Mouse (Mus musculus) kidney, postnatal 25 days (tissue): Measurements from ENCODE around the gene Pdcd5.
A peak's percentile ranks its signal among the peaks of the same experiment; 100 is the strongest.

ENCODE experiments used
- DNase-seq, 2 experiments: peaks; one replicate each; pipeline ENCODE4 v3.0.0; 2021; ENCODE audit warnings: mixed read lengths in 2 of 2

Gene Pdcd5

DNA sequence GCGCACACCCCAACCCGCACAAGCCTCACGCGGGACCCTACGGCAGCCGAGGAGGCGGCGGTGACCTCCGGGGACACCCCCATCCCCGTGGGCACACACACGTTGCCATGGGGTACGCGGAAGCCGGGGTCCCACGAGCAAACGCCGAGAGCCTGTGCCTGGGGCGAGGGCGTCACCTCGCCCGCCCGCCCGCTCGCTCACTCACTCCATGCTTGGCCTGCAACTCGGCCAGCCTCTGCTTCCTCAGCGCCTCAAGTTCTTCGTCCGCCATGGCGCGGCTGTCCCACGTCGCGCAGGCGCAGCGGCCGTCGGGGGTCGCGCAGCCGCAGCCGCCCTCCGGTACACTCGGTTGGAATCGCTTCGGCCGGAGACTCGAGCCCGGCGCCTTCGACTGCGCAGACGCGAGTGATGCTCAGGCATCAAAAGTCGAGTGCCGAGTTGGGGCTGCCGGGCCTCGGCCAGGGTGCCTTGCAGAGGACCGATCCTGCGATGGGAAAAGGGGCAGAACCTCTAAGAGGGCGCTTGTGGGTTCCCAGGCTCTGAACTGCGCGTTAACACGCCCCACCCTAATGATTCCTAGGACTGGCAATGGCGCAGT, at the start of gene Pdcd5:
Pdcd5 (minus strand) TSS at position 421 of the 598 bp plus-strand sequence.
- DNase-seq: peak; percentile 97

DNA sequence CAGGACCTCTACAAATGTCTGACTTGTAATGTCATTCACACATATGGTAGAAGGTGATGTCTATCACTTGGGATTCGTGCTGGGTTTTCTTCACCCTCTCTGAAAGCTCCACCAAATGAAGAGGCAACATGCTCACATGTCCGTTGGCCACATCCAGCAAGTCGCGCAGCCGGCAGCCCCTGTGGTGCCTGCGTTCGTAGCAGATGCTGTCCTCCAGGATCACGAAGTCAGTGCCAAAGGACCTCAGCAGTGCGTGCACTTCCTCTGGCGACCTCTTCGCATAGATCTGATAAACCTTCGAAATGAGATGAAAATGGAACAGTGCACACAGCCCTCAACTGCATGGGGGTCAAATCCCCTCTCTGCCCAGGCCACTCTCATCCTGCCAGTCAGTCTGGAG, 45.3 kb upstream of the Pdcd5 start:
- no peak for DNase-seq

DNA sequence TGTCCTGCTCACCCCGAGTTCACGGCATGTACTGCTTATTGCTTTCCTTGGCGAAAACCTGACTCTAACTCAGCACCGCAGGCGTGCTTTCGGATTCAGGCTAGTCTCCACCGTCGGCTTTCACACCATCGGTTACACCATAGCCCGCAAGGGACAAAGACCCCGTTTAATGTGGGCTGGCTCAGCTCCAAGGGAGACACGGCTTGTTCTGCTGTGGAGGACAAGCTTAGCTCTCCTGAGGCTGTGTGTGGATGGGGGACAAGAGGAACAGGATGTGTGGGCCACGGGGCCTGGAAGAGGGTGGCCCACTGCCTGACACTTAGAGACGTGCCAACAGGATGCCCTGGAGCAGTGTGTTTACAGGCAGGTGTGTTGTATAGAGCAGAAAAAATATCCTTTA, 44.8 kb upstream of the Pdcd5 start:
- no peak for DNase-seq

DNA sequence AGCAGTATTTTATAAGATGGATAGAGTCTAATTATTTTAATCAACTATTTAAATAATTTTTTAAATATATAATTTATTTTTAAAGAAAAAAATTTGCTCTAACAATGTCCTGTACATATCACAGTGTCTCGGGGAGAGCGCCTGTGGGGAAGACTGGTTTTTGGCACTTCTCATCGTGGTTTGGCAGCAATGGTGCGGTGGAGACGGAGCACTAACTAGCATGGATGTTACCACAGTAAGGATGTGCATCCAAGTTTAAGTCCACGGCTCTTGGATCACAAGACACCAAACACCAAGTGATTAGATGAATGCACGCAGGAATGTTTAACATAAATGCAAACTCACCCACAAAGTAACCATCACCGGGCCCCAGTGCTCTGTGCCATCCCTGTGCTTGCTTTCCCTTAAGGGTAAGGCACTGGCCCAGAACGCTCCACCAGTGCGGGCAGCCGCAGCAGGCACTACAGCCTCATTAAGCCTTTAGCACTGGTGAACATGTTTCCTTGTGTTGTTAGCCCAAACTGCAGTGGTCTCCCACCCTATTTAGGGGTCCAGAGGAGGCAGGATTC, 41.5 kb upstream of the Pdcd5 start:
- no peak for DNase-seq

DNA sequence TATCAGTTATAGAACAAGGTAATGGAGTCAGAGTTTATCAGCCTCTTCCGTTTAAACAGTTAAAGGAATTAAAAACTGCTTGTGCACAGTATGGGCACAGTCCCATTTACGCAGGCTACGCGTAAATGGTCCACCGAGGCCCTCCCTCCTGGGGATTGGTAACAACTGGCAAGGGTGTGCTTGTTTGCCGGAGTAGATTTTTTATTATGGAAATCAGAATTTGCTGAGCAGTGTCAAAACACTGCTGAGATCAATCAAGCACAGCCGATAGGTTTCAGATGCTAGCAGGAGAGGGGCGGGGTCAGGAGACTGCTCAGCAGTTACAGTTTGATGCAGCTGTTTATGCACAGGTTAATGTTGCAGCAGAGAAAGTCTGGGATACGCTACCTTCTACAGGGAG, 41.0 kb upstream of the Pdcd5 start:
- no peak for DNase-seq

DNA sequence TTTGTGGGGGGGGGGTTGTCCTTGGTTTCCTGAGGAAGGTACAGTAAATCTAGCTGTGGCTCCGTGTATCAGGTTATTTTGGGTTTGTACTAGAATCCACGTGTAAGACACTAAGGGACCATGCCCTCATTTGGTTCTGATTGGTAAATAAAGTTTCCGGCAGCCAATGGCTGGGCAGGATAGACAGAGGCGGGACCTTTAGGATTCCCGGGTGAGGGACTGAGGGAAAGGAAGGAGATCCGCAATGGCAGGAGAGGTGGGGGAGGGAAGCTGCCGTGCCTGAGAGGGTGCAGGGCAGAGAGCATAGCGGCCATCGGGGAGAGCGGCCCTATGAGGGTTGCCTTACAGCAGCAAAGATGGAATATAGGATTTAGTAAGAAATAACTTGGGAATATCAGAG, 39.9 kb upstream of the Pdcd5 start:
- DNase-seq: peak; percentile 53 to 79

DNA sequence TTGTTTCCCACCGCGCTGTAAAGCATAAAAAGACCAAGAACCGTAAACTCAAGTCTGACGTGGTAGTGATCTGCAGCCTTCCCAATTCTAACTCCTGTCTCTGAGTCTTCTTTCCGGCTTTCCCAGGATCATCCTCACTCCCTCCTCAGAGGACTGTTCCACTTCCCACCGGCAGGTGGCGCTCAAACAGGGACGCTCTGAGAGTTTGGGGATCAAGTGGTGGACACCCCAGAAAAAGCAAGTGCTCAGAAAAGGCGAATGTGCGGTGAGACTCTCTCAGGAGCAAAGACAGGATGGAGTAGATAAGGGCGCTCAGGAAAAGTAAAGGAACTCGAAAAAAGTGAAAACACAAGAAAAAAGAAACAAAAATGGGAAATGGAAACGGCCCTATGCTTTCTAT, 39.4 kb upstream of the Pdcd5 start:
- DNase-seq: peak; percentile 61 to 70

DNA sequence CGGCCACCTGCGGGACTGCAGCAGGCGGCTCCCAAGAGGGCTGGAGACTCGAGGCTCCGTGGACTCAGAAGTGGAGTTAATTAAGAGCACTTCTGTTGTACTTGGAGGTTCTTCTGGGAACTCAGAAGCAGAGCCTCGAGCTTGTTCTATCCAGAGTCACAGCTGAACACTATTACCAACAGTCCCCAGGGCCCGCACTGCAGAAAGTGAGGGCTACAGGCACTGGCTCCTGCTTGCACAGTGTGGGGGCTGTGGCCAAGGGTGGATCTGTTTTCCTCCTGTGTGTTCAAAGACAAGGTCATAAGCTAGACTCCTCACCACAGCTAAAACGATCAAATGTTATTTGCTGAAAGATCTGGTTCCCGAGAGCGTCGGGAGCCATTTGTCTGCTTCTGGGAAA, 38.9 kb upstream of the Pdcd5 start:
- no peak for DNase-seq

DNA sequence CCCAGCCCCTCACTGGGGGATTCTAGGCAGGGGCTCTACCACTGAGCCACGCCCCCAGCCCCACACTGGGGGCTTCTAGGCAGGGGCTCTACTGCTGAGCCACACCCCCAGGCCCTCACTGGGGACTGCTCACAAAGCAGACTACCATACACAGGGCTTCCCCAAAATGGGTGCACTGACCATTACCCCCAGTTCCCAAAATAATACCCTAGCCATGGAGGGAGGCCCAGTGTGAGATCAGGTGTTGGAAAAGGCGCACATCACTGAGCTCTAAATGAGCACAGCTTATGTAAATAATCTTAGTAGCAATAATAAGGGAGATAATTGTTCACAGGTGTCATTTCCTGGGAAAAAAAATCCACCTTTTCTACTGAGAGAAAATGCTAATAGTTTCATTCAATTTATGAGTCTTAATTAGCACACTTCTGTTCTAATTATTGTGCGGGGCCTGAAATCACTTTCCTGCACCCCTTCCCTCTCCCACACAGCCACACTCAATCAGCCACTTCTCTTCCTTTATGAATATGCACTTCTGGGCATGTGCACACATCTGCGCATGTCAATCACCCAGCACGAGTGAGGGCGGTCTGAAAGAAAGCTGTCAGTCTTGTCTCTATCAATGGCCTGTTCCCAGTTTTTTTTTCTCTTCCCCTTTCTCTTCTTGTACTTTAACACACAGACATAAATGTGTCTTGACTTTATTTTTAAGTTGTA, 36.2 kb upstream of the Pdcd5 start:
- no peak for DNase-seq

DNA sequence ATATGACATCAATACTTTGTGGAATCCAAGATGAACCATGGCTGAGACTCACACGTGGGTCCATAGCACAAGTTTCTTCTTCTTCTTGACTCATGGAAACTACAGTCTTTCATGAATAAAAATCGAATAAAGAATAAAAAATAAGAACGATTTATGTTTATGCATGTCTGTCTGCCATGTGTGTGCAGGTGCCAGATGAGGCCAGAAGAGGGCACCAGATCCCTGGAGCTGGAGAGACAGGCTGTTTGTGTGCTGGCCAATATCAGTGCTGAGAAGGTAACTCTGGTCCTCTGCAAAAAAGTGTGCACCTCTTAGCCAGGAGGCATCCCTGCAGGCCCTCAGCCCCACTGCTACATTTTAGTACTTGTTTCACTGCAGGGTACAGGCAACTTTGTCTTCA, 34.2 kb upstream of the Pdcd5 start:
- DNase-seq: no peak

DNA sequence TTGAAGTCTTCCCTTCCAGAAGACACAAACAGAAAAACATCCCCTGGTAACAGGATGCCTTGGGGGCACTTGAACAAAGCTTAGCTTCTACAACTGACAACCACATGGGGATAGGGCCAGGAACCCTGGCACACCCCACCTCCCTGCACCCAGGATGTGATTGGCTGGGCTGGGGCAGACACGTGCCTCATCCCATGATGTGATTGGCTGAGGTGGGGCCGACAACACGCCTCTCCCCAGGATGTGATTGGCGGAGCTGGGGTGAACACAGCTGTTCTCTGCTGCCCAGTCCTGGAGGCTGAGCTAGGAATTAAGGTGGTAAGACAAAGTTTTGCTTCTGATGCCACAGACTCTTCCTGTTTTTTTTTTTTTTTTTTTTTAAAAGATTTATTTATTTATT, 31.7 kb upstream of the Pdcd5 start:
- DNase-seq: peak in 1 of 2 experiments; percentile 27

DNA sequence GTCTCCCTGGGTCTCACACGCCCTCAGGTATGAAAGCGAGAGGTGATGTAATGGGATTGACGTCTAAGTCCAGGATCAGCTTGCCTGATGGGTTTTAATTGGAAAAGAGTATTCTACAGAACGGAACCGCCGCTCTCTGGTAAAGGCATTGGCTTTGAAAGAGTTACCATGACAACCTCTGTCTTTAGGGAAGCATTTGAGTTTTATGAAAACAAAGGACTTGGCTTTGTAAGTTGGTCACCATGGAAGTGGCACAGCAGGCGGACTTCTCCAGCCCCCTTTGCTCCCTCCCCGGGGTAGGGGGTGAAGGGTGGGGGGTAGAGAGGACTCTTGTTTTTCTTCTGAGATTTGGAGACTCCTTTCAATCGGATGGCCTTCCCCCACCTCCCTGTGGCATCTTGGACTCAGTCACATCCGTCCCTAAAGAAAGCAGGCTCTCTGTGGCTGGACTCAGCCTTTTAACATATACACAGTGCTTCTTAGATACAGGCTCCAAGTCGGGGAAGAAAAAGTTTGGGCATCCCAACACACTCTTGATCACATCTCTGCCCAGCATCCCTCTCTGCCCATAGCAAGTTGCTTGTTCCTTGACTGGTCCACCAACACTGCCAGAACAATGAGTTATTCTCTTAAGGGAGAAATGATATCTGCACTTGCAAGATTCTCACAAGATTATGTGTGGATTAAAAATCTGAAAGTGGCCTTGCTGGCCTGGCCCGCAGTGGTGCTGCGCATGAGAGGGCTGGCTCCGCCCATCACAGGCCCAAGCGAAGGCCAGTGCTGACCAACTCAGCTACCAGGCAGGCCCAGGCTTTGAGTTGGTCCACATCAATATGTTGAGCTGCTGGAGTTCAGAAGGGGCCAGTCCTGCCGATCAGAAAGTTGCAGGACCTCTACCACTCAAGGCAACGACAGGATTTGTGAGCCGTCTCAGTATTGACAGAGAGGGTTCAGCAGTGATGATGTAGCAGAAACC, 21.0 kb upstream of the Pdcd5 start:
- DNase-seq: no peak

DNA sequence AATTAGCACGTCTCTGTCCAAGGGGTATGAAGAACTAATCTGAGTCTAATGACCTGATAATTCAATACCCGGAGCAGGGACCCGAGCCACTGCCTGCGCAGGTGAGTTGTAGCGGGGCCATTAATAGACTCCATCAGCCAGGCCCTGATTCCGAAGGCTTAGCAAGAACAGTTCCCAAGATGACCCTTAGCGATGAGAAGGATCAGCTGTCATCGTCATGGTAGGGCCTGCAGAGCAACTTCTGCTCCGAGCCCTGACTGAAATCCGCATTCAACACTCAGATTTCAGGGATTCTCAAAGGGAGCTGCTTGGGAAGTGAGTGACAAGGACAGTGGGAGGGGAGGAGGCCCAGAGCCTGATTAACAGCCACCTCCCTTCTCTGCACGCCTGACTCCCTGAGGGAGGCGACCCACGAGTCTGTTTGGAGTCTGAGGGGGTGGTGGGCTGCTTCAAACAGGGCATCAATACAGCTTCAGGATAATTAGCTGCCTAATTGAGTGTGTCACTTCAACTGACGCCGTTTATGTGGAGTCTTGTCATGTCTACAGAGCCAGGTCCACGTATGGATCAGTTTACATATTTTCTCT, 16.6 kb upstream of the Pdcd5 start:
- DNase-seq: no peak

DNA sequence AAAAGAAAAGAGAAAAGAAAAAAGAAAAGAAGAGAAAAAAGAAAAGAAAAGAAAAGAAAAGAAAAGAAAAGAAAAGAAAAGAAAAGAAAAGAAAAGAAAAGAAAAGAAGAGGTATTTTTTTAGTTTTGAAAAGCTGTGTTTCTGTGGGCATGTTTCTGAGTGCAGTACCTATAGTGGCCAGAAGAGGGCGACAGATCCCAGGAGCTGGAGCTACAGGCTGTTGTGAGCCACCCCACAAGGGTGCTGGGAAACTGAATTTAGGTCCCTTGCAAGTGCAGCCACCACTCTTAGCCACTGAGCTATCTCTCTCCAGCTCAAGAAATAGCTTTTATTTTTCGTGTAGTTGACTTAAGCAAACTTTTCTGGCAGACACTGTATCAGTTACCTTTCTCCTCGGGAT, 11.9 kb upstream of the Pdcd5 start:
- peak; percentile 52 to 54 for DNase-seq

DNA sequence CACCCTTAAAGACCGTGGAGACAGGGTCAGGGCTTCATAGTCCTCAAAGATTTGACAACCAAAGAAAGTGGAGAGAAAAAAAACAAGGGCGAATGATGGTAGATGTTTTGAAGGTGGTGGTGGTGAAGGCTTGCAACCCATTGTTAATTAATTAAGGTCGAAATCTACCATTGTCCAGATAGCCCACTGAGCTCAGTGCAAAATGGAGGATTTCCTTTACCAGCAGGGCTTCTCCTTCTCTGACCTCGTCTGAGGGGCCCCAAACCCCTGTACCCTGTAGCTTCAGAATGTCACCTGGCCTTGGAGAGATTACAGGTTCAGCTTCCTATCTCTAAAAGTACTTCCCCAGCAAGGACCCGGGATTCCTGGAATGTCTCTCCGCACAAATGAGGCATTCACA, 10.5 kb upstream of the Pdcd5 start:
- DNase-seq: no peak

DNA sequence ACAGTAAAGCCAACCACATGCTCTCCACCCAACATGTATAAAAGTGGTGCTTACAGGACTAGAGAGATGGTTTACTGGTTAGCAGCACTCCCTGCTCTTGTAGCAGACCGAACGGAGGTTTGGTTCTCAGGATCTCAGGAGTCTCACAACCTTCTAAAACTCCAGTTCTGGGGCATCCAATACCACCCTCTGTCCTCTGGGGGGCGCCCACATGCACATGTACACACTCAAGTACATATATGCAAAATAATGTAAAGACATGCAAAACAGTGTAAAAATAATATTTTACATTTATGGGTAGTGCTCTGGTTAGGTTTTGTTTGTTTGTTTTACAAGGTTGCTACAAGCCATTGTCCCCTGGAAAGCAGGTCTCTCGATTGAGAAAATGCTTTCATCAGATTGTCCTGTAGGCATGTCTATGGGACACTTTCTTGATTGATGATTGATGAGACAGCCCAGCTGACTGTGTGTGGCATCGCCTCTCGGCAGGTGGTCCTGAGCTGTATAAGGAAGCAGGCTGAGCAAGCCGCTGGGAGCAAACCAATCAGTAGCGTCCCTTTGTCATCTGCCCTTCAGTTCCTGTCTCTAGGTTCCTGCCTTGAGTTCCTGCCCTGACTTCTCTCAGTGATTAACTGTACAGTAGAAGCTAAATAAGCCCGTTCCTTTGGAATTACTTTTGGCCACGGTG, 4.4 kb upstream of the Pdcd5 start:
- no peak for DNase-seq

DNA sequence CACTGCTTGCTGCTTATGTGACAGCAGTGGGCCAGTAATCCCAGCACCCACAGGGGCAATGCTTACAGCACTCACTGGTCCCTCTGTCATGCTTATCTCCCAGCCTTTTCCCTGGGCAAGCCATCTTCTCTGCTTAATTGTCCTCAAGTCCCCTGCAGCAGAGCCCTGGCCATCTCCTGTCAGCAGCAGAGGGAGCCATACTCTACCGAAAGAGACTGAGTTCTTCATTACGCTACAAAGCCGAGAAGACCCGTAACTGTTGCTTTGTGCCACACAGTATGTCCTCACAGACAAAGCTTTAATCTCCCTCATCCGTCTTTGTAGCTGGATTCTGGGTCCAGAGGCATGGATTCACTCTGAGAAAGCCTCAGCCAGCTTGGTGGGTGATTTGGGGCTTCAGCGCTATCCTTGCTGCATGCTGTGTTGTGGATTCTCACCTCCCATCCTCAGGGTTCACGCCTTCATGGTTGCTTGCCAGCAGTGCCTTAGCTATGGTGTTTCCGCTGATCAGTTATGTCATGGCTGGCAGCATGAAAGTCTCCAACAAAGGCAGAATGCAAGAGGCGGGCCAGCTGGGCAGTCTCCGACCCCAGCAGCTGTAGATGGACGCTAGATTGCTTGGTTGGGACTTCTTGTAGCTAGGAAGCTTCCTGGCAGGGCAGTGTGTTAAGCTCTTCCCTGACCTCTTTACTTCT, 3.5 kb upstream of the Pdcd5 start:
- no peak for DNase-seq

DNA sequence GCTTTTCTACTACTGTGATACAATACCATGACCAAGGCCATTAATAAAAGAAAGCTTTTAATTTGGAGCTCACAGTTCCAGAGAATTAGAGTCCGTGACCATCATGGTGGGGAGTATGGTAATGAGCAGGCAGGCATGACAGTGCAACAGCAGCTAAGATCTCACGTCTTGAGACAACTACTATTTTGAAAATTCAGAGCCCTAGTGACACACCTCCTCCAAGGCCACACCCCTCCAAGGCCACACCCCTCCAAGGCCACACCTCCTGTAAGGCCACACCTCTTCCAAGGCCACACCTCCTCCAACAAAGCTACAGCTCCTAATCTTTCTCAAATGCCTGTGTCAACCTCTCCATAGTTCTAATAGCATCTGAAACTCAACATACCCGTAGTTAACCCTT, 1.8 kb upstream of the Pdcd5 start:
- peak; percentile 66 to 81 for DNase-seq

DNA sequence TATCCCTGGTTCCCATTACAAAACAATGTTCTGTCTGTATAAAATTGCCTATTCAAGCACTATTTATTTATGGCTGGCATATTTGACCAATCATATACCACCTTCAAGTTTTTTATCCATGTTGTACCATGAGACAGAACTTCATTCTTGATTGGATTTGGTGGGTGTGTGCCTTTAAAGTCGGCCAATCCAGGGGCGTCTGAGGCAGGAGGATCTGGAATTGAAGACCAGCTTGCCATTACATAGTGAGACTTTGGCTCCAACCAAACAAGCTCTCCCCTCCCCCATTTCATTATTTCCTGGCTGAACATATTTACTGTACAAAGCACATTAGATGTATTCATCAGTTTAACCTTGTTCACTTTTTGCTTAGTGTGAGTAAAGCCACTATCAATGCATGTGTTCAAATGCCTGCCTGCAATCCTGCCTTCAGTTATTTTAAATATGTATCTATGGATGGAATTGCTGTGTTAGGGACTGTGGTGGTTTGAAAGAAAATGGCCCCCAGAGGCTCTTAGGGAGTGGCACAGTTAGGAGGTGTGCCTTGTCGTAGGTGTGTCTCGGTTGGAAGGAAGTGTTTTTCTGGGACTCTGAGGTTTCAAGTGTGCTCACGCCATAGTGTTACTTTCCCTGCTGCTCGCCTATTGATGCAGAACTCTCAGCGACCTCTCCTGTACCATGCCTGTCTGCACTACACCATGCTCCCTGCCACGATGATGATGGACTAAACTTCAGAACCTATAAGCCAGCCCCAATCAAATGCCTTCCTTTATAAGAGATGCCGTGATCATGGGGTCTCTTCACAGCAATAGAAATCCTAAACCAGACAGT, 1.1 kb upstream of the Pdcd5 start:
- no peak for DNase-seq

DNA sequence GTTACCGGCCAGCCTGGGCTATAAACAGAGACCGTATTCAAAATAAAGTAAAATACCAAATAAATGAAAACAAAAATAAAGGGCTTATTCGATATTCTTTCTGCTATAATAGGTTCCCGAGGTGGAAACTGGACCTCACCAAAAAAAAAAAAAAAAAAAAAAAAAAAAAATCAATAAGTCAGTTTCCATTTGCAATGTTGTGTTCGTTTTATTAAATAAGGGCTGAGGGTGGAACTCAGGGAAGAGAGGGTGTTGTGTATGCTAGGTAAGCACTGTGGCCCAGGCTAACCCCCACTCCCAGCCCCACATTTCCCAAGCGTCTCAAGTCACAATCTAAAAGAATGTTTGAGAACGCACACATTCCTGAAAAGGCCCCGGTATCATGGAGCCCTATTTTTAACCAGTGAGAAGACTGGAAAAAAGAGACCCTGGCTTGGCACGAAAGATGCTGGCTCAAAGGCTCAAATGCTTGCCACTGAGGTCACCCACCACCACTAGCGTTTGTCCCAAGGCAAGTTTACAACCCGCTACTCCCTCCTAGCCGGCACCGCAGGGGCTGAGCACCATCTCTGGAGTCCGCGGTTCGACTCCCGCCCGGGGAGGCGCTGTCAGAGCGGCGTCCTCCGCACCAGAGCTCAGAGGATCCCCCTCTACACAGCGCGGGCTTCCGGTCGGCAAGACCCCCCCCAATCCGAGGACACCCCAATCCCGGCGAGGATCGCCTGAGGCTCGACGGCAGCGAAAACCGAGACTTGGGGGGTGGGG, 822 bp downstream of the Pdcd5 start:
- DNase-seq: peak; percentile 13 to 48
